Mouse (Mus musculus) midbrain, embryonic 14.5 days (tissue): ENCODE measurements around the gene Psmd5. TPM values are rescaled to one million over a fixed set of nuclear protein-coding genes. Genes with fewer than 3 reads are reported as not detected.
A peak's percentile ranks its signal among the peaks of the same experiment; 100 is the strongest.

ENCODE experiments used
- ATAC-seq: fragments of 200-750 bp; cut with Nextera tagmentation; 2 replicates; pipeline ENCODE4 v1.8.0; 2017; ENCODE audit warnings: moderate number of reproducible peaks, moderate library complexity; ENCODE audit not compliant: low FRiP score, low TSS enrichment
- DNase-seq: peaks from one replicate; pipeline ENCODE4 v3.0.0-alpha.2; 2015
- H3K27ac ChIP-seq: fragments of 300-500 bp; sonication (generic); replicated peaks from 2 replicates; pipeline ENCODE4 v1.5.1; 2014; ENCODE audit warnings: mild to moderate bottlenecking, low read depth, low read length, moderate library complexity
- H3K27me3 ChIP-seq: fragments of 300-500 bp; sonication (generic); 2 replicates; pipeline ENCODE4 v1.6.1; 2014; ENCODE audit warnings: low read length, control low read depth, mixed read lengths; ENCODE audit not compliant: control insufficient read depth, insufficient read depth
- H3K36me3 ChIP-seq: fragments of 300-500 bp; sonication (generic); 2 replicates; pipeline ENCODE4 v1.6.1; 2014; ENCODE audit warnings: low read length, control low read depth; ENCODE audit not compliant: control insufficient read depth, insufficient read depth
- H3K4me1 ChIP-seq: fragments of 300-500 bp; sonication (generic); 2 replicates; pipeline ENCODE4 v1.6.1; 2014; ENCODE audit warnings: mild to moderate bottlenecking, antibody characterized with exemption, low read length, control low read depth; ENCODE audit not compliant: control insufficient read depth, insufficient read depth
- H3K4me2 ChIP-seq: fragments of 300-500 bp; sonication (generic); 2 replicates; pipeline ENCODE4 v1.6.1; 2014; ENCODE audit warnings: mild to moderate bottlenecking, low read length, moderate library complexity
- H3K4me3 ChIP-seq: fragments of 300-500 bp; sonication (generic); replicated peaks from 2 replicates; pipeline ENCODE4 v1.5.1; 2014; ENCODE audit warnings: low read depth, low read length
- H3K9ac ChIP-seq: fragments of 300-500 bp; sonication (generic); replicated peaks from 2 replicates; pipeline ENCODE4 v1.6.1; 2014; ENCODE audit warnings: mild to moderate bottlenecking, low read length, moderate library complexity
- H3K9me3 ChIP-seq: fragments of 300-500 bp; sonication (generic); 2 replicates; pipeline ENCODE4 v1.6.1; 2016; ENCODE audit warnings: low read length, control low read depth, mixed read lengths; ENCODE audit not compliant: control insufficient read depth
- WGBS: fragments of 180-500 bp; shearing (Covaris S2); extraction: QIAGEN DNeasy Blood & Tissue Kit; methylation state at CpG from one replicate; pipeline ENCODE4 v1.1.7; 2014; 5-methylcytosine and 5-hydroxymethylcytosine counted together
- polyA plus RNA-seq: library from polyadenylated mRNA; unstranded; fragments of >200 nt; fragmentation: Nextera tagmentation; extraction: Ambion mirVana; gene quantifications from 2 replicates; pipeline ENCODE4 v1.2.1, GENCODE M21; 2014

Psmd5 gene
- polyA plus RNA-seq, 1 experiment from 2014 or later = 112 TPM

DNA sequence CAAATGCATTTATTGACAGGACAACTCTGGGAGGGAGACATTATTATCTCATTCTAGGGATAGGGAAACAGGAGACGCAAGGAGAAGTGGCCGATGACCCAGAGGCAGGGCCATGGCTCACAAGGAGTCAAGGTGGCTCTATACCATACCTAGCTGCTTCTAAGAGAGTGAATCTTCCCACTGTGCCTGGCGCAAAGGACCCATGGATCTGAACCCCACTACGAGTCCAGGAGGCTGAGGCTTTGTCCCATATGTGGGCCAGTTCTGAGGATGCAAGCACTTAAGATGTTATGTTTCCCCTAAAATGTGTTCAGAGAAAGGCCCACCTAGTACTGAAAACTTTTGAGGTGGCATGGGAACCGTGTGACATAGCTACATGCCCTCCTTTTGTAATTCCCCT lies 37.1 kb upstream of the Psmd5 start:
- H3K36me3 ChIP-seq = no peaks in the 10 kb centered on the region
- ATAC-seq (no peak), DNase-seq (no peak)
- WGBS = 85% methylated on average over 5 of the region's 5 CpGs
- H3K27me3 ChIP-seq = peaks cover 15% of the 10 kb centered on the region
- H3K27ac ChIP-seq = no peak overlapping the region
- no peaks in the 10 kb centered on the region for H3K9me3 ChIP-seq
- H3K4me2 ChIP-seq = no peak overlapping the region
- H3K4me3 ChIP-seq = no peak overlapping the region
- 0 out of 2 replicates have a peak, but pooled peaks cover 4% of the 10 kb centered on the region for H3K4me1 ChIP-seq
- H3K9ac ChIP-seq = no peak overlapping the region

DNA sequence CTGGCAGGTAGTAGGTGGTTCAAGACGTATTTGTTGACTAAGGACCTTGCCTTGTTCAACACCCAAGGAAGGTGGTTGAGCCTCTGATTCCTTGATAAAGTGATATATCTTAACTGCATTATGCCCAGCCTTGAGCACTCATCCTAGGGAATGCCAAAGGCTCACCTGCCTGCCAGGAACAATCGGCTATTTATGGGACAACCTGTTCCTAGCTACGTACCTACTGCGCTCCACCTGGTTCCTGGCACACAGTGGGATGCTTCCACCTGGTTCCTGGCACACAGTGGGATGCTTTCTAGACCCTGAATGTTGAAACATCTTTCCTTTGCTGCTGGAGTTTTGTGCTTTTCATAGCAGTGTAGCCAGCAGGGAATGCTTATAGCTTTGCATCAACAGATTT lies 35.0 kb upstream of the Psmd5 start:
- H3K4me1 ChIP-seq = 0 out of 2 replicates have a peak, but pooled peaks cover 4% of the 10 kb centered on the region
- no peaks in the 10 kb centered on the region for H3K9me3 ChIP-seq
- H3K4me2 ChIP-seq = no peak overlapping the region
- no peak overlapping the region for H3K9ac ChIP-seq
- no peak overlapping the region for H3K4me3 ChIP-seq
- H3K27me3 ChIP-seq = peaks cover 15% of the 10 kb centered on the region
- no peak for DNase-seq
- WGBS = 93% methylated on average over 4 of the region's 4 CpGs
- no peak for ATAC-seq
- no peak overlapping the region for H3K27ac ChIP-seq
- H3K36me3 ChIP-seq = no peaks in the 10 kb centered on the region

- ATAC-seq = no peak
- peak; percentile 1 for DNase-seq
These were observed 32.3 kb upstream of the Psmd5 start for GRCm38 (mm10) chr2:34906861-34907604.

GRCm38 (mm10) chr2:34906426-34906825 lies 31.7 kb upstream of the Psmd5 start:
- Histone ChIP-seq H3K27ac (no peak overlapping the region), H3K4me1 (no peaks in the 10 kb centered on the region), H3K9ac (no peak overlapping the region), H3K27me3 (no peaks in the 10 kb centered on the region), H3K4me3 (no peak overlapping the region), H3K36me3 (no peaks in the 10 kb centered on the region), H3K9me3 (no peaks in the 10 kb centered on the region), H3K4me2 (no peak overlapping the region)
- 74% methylated on average over 6 of the region's 6 CpGs for WGBS
- ATAC-seq = no peak
- DNase-seq = no peak

More at GRCm38 (mm10) chr2:34906861-34907604, 32.3 kb upstream of the Psmd5 start:
- no peak overlapping the region for H3K4me3 ChIP-seq
- no peak overlapping the region for H3K4me2 ChIP-seq
- H3K4me1 ChIP-seq = no peaks in the 10 kb centered on the region
- no peaks in the 10 kb centered on the region for H3K36me3 ChIP-seq
- no peaks in the 10 kb centered on the region for H3K9me3 ChIP-seq
- no peak overlapping the region for H3K27ac ChIP-seq
- no peak overlapping the region for H3K9ac ChIP-seq
- 49% methylated on average over 12 of the region's 12 CpGs for WGBS
- no peaks in the 10 kb centered on the region for H3K27me3 ChIP-seq

DNA sequence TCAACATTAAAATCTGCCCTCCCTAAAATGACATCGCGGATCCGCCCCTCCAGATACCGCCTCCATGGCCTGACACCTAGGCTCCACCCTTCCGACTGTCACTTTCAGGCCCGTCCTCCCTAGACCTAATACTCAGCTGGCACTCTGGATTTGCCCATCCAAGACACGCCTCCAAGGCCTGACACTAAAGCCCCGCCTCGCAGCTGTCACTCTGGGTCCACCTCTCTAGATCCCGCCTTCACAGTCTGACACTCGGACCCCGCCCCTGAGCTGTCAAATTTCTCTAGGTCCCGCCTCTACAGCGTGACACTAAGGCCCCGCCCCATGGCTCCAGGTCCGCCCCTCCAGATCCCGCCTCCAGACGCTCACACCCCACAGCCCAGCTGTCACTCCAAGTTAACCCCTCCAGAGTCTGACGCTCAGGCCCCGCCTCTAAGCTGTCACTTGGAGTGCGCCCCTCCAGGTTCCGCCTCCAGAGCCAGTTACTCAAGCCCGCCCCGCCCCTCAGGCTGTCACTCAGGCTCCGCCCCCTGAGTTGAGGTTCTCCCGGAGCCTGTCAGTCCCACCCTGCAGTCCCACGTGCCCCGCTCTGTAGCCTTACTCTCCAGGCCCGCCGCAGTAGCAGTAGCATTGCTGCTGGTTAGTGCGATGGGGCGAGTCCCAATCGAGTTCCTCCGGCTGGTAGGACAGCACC lies 30.2 kb upstream of the Psmd5 start:
- under 1% methylated on average over 34 of the region's 34 CpGs for WGBS
- Histone ChIP-seq H3K36me3 (no peaks in the 10 kb centered on the region), H3K4me2 (peak overlapping the region; percentile 67), H3K4me1 (no peaks in the 10 kb centered on the region), H3K27ac (peak overlapping the region; percentile 64), H3K9ac (peak overlapping the region; percentile 32; the same call in 1 of the 2 replicates), H3K4me3 (peak overlapping the region; percentile 36), H3K27me3 (no peaks in the 10 kb centered on the region), H3K9me3 (no peaks in the 10 kb centered on the region)
- DNase-seq (peak; percentile 98), ATAC-seq (peak; percentile 97)

DNA sequence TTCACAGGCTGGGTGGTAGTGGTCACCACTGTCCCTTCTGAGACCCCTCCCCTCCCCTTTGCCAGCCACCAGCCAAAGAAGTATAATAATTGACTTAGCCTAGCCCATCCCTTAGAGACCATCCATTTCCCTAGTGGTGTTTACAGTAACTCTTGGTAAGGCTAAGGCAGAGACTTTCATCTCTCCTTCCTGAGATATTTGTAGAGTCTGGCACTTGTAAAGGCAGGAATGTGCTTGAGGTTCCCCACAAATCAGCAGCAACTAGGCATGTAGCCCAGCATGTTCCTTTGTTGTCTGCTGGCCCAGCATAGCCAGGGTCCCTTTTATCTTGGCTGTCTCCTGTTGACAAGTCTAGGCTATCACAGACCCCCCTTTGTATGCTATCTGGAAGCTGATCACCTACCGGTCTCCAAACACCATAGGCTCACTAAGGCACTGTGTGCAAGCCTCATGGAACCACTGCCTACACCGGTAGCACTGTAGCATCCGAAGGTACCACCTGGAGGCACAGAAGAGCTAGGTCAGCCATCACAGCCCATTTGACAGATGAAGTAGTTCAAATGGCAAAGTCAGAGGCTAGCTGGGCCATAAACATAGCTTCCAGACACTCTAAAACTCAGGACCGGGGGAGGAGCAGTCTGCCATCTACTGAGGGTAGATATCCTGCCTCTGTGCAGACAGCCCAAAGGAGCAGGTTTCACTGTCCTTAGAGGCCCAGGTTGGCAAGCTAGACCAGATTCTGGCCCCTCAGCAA lies 29.1 kb upstream of the Psmd5 start:
- ATAC-seq (no peak), DNase-seq (no peak)
- no peak overlapping the region for H3K4me3 ChIP-seq
- H3K4me2 ChIP-seq = peak overlapping the region; percentile 67
- H3K9ac ChIP-seq = 0 out of 2 replicates have a peak overlapping the region, but pooled peaks have one; percentile 32
- H3K4me1 ChIP-seq = no peaks in the 10 kb centered on the region
- H3K27me3 ChIP-seq = no peaks in the 10 kb centered on the region
- no peaks in the 10 kb centered on the region for H3K36me3 ChIP-seq
- 78% methylated on average over 4 of the region's 4 CpGs for WGBS
- no peaks in the 10 kb centered on the region for H3K9me3 ChIP-seq
- H3K27ac ChIP-seq = peak overlapping the region; percentile 64

GRCm38 (mm10) chr2:34903191-34903590 lies 28.4 kb upstream of the Psmd5 start:
- H3K4me3 ChIP-seq = no peak overlapping the region
- no peak overlapping the region for H3K4me2 ChIP-seq
- no peak overlapping the region for H3K27ac ChIP-seq
- no peaks in the 10 kb centered on the region for H3K4me1 ChIP-seq
- ATAC-seq = no peak
- no peaks in the 10 kb centered on the region for H3K27me3 ChIP-seq
- H3K9me3 ChIP-seq = no peaks in the 10 kb centered on the region
- no peak for DNase-seq
- no peak overlapping the region for H3K9ac ChIP-seq
- H3K36me3 ChIP-seq = no peaks in the 10 kb centered on the region
- 87% methylated on average over 7 of the region's 7 CpGs for WGBS

- no peaks in the 10 kb centered on the region for H3K27me3 ChIP-seq
- no peaks in the 10 kb centered on the region for H3K4me1 ChIP-seq
- no peak overlapping the region for H3K4me2 ChIP-seq
- no peak for DNase-seq
- H3K27ac ChIP-seq = no peak overlapping the region
- H3K4me3 ChIP-seq = no peak overlapping the region
- no peaks in the 10 kb centered on the region for H3K36me3 ChIP-seq
- no peak for ATAC-seq
- H3K9ac ChIP-seq = no peak overlapping the region
- H3K9me3 ChIP-seq = no peaks in the 10 kb centered on the region
- WGBS = 87% methylated on average over 6 of the region's 6 CpGs
These were observed 28.0 kb upstream of the Psmd5 start for GRCm38 (mm10) chr2:34902731-34903130.
